Mouse (Mus musculus) frontal cortex, postnatal 14 days (tissue): ENCODE data around the gene Tbc1d22b.
"Not testable (repeated sequence)": the region's sequence is repeated elsewhere in the genome, so short reads cannot be mapped to it uniquely, and the experiment has no call there.

Source experiments
- DNase-seq, 2 experiments: peaks; one replicate each; pipeline ENCODE4 v3.0.0; 2022; ENCODE audit warnings: low spot score in 2 of 2

Gene Tbc1d22b

DNA sequence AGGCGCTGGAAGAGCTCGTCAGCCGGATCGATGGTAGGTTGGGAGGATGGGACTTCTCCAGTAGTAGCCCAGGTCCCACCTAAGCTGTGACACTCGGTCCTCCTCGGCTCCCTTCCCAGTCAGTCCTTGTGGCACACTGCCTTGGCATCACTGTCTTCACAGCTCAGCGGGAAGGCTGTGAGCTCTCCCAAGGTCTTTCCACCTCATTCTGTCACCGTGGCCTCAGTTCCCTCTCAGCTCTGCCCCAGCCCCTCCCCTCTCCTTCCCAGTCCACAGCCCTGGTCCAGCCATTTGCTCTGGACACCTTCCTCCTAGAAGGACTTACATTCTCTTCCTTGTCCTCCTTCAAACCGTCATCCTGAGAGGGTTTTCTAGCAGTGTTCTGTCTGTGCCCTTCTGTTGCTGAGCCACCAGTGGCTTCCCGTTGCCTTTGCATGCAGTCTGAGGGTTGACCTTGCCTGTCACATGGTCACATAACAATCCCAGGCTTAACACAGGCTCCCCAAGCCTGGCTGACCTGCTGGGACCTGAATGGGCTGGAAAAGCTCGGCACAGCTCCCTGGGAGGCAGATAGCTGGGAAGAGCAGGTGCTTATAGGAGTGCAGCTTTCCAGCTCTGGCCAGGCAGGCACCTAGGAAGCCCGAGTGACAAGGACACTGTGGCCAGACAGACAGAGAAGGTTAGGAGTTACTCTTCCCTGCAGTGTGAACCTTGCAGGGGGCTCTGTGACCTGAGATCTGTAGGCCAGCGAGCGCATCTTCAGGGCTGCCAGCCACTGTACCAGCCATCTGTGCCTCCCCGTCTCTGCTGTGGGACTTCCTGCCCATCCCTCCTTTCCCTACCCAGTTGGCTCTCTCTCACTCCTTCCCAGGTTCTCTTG is 46.5 kb downstream of the Tbc1d22b start:
- no peak for DNase-seq

DNA sequence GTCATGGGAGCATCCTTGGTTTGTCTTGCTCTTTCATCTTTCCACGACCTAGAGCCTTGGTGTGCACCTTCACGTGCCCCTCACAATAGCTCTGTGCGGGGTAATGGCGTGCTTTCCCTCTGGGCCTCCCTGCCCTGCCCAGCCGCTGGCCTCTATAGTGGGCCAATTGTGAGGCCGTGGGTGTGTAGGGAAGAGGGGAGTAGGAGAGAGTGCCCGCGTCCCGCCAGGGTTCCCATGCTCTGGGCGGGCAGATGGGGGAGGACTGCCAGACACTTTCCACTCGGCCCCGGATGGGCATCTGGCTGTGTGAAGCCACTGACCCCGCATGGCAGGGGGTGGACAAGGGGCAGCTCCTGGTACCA is 47.2 kb downstream of the Tbc1d22b start:
- no peak for DNase-seq

DNA sequence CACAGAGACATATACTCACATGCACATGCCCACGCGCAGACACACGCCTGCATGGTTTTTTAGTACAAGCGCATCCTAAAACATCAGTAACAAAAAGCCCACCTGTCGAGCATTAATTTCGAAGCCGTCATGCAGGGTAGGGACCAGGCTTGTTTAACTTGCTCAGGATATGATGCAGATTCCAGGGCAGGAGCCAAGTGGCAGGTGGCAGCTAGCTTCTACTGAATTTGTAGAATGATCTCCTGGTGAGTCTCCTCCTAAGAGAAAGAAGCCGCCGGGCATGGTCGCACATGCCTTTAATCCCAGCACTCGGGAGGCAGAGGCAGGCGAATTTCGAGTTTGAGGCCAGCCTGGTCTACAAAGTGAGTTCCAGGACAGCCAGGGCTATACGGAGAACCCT is 49.5 kb downstream of the Tbc1d22b start:
- no peak for DNase-seq

DNA sequence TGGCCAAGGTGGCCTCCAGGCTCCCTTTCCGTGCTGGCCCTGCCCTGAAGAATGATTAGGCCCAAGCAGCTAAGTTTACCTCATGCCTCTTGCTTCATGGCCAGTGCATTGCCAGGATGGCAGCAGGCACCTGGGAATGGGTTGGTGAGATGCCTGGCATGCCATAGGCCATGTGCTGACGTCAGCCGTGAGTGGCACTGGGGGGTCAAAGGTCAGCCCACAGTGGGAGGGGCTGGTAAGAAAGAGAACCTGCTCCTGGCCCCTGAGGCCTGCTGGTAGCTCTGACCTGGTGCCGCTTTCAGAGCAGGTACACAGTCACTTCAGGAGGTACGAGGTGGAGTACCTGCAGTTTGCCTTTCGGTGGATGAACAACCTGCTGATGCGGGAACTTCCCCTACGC is 50.0 kb downstream of the Tbc1d22b start:
- no peak for DNase-seq

DNA sequence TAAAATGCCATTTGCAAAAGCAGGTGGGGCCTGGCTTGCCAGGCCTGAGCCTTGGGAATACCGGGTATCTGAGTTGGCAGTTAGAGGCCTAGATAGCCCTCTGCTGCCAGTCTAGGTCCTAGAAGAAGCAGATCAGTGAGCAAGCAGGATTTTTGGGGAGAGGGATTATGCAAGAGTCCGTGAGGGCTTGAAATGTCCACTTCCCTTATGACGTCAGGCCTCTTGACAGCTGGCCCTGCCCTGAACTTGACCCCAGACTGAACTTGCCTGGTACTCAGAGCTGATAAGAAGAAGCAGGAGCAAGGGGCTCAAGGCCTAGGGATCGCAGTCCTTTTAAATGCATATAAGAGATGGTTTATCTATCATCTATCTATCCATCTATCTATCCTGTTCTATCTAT is 51.8 kb downstream of the Tbc1d22b start:
- DNase-seq = no peak

DNA sequence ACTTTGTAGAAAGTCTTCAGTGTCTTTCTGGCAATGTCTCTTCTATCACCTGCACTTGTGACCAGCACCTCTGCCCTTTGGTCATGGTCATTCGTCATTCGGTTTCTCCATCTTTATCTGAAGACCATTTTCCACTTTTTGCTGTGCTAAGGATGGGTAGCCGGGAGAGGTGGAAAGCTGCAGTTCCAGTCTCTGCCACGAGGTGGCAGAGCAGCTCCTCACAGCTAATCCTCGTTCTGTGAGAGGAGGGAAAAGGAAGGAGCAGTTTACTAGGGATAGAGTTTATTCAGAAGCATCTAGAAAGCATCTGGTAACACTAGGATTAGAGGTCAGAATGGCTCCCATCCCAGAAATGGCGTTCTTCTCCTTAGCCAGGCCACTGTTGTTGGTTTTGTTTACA is 53.7 kb downstream of the Tbc1d22b start:
- DNase-seq = peak; percentile 33 to 80

DNA sequence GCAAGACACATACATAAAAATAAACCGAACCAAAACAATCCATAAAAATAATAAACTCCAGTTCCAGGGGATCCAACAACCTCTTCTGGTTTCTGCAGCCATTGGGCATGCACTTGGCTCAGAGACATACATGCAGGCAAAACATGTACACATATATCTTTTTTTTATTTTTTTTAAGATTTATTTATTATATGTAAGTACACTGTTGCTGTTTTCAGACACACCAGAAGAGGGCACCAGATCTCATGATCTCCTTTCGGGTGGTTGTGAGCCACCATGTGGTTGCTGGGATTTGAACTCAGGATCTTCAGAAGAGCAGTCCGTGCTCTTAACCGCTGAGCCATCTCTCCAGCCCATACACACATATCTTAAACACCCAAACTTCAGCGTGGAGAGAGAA is 63.9 kb downstream of the Tbc1d22b start:
- DNase-seq = not testable (repeated sequence)

DNA sequence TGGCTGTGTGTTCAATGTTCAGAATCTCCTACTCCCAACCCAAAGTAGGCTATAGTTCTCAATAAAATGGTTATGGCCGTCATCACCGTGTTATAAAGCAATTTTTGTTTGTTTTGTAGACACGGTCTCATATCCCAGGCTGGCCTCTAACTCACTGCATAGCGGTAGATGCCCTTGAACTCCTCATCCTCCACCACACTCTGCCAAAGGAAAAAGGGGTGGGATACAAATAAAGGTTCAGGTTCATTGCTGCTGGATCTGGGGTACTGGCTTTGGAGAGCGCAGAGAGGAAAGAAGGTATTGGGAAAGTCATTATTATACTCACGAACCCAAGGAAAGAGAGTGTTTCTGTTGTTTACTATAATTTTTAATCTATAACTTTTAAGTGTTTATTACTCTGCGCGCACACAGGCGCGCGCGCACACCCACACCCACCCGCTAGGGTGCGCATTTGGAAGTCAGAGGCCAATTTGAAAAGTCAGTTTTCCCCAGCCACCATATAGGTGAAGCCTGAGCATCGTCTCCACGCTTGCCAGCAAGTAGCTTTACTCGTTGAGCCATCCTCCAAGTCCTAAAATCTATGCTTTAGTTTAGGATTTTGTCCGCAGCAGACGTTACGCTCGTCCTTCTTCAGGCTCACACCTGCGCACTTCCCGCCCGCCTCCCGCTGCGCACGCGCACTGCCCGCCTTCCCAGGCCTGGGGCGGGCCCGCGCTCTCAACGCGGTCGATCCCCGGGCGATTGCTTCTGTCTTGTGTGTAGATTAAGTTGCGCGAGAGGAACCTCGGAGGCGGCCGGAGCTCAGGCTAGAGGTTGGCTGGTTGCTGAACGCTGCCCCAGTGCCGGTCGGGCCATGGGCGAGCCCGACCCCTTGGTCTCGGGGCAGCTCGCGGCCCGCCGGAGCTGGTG is 64.8 kb downstream of the Tbc1d22b start, which contains the start of the genes Rnf8 and Gm28043:
Gene Rnf8, plus strand, starts transcription at position 676 of the 909 bp plus-strand sequence.
Gene Gm28043, plus strand, starts transcription at position 762 of the 909 bp plus-strand sequence.
- DNase-seq = peak; percentile 86 to 93

DNA sequence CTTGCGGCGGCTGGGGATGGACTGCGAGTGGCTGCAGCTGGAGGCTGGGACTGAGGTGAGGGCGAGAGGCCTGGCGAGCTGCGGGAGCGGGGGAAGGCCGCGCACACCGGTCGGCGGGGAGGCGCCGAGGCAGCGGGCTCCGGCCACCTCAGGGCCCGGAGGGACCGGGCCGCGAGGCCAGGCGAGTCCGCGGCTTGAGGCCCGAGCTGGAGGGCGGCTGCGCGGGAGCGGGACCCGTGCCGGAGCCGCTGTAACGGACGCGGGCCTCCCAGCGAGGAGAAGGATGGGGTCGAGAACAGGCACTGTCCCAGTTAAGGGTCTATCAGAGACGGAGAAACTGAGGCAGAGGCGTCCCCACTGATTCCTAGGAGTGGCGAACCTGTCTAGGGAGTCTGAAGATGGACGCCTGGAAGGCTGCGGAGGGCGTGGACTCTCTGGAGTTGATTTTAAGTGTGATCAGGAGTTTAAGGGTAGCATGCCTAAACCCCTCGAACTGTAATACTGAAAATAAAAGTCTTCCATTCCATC is 65.5 kb downstream of the Tbc1d22b start:
- no peak for DNase-seq

DNA sequence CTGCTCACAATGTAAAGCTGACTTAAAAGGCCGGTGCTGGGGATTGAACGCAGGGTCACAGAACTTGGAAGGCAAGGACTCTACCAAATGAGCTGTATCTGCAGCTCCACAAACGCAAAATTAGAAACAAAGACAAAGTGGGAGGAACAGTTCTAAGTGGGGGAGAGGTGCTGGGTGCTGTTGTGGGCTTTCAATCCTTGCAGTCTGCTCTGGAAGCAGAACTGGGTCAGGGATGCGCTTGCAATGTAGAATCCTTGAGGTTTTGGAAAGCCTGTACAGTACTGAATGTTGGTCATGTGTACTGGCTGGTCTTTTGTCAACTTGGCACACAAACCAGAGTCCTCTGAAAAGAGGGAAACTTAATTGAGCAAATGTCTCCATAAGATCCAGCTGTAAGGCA is 66.0 kb downstream of the Tbc1d22b start:
- no peak for DNase-seq

DNA sequence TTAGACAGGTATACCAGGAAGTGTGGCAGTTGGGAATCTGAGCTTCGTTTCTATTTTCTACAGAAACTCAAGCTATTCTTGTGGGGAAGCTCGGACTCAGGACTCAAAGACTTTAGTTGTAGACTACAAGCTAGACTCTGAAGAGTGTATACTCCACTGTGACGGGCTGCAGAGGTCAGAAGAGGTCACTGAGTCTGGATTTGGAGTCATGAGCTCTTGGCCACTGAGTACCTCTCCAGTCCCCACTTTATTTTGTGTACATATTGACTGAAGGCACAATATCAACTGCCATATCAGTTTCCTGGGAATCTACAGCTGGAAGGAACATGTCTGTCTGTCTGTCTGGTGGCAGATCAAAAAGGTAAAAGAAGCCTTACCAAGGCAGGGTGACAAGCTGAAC is 69.6 kb downstream of the Tbc1d22b start:
- DNase-seq = no peak

DNA sequence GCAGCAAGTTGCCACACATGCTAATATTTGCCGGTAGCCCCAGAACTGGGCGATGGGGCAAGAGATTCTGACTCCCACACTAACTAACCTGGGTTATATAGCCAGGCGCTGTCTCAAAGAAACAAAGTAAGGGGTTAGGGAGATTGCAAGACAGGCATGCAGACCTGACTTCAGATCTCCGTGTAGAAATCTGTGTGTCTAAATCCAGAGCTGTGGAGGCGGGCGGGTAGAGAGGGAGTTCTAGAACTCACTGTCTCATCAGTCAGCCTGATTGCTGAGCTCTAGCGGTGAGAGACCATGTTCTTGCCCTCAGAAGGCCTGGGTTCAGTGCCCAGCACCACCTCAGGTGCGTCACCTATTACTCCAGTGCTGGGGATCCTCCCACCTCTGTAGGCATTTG is 73.9 kb downstream of the Tbc1d22b start:
- DNase-seq = no peak

DNA sequence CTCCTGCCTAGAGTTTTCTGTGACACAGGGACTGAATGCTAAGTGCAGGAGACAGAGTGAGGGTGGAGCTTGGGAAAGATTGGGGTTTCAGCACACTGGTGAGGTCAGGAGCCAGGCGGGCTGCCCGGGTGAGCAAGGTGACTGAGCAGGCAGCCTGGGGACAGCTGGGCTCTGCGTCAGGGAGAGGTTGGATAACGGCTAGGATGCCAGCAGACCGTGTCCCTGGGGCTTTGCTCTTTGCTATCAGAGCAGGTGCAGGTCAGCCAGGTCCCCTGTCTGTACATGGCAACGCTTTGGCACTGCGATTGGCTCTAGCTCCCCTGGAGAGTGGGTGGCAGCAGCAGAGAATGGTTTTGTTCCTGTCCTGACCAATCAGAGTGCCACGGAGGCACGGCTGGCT is 77.7 kb downstream of the Tbc1d22b start:
- no peak for DNase-seq

DNA sequence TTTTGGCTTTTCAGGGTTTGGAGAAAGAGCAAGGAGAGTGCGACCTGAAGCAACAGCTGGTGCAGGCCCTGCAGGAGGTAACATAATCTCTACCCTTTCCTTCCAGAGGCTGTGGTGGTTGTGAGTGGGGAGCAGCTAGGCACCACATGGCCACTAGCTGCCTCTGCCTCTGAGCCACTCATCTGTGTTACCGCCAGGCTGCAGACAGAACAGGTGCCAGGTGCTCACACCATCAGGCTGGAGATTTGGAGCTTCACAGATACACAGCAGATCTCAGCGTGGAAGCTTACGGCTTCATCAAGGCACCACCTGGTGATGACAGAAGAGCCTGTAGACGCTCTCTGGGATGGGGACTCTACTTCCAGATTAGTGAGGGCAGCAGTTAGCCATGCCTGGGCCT is 79.4 kb downstream of the Tbc1d22b start:
- no peak for DNase-seq

DNA sequence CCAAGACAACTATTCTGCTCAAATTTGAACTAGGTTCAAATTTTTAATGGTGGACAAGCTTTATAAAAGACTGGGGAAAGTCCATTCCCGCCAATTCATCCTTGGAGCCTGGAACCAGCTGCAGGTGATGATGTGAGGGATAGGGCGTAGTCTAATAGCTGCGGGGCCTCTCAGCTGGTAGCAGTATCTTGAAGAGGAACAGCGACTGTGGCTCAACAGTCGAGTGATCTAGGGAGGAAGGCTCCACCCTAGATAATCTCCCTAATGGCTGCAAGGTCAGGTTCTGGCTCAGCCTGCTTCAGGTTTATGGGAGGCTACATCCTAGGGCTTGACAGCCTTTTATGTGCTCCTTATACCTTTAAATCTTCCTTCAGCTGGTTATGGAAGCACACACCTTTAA is 80.0 kb downstream of the Tbc1d22b start:
- no peak for DNase-seq

DNA sequence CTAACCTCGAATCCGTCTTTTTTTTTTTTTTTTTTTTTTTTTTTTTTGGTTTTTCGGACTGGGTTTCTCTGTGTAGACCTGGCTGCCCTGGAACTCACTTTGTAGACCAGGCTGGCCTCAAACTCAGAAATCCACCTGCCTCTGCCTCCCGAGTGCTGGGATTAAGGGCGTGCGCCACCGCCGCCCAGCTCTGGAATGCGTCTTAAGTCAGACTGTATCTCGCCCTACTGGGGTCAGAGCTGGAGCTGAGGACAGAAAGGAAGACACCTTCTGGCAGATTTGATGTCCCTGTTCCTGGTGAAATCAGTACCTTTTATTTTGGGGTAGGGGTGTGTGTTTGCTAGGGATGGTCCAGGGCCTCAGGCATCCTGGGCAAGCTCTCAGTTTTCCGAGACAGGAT is 82.7 kb downstream of the Tbc1d22b start:
- DNase-seq = no peak

DNA sequence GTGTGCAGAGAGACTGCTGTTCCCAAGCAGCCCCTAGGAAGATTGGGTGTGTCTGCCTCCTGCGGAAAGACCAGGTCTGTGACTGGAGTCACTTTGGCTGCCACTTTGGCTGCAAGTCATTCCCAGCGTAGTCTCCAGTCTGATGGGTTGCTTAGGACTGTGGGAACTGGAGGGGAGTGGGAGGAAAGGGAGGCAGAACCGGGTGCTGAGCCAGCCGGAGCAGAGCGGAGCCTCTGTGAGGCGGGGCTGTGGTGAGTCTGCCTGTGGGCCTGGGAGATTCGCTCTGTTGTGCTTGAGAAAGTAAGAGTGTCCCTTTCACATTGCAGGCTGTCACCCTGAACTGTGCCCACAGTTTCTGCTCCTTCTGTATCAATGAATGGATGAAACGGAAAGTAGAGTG is 85.9 kb downstream of the Tbc1d22b start:
- no peak for DNase-seq

DNA sequence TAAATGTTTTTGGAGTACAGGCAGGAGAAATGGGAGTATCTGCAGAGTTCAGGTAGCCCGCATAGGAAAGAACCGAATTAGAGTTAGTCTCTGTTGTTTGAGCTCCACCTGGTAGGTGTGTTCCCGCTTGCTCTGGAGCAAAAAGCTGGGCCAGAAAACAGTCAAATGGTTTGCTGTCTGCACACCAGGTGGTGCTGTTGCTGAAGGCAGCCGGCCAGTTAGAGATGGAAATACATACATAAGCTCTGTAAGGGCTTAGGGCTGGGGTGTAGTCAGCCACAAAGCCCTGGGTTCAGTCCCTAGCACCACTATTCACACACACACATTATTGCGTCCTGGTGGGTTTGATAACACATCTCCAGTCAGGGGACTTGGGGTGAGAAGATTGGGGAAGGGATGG is 86.5 kb downstream of the Tbc1d22b start:
- DNase-seq = no peak

DNA sequence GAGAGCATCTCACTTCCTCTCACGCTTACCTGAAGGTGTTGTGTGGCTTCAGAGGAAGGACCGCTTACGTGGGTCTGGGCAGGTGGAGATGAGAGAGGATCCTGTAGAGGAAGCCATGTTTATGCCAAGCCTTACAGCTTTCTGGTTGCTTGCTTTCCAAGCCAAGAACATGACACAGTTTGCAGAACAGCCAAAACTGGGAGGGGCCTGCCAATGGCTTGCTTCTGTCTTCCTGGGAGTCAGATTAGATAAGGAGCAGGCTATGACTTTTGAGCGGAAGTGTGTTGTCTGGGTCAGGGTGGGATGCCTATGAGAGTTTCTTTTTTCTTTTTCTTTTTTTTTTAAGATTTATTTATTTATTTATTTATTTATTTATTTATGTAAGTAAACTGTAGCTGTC is 87.8 kb downstream of the Tbc1d22b start:
- DNase-seq = no peak

DNA sequence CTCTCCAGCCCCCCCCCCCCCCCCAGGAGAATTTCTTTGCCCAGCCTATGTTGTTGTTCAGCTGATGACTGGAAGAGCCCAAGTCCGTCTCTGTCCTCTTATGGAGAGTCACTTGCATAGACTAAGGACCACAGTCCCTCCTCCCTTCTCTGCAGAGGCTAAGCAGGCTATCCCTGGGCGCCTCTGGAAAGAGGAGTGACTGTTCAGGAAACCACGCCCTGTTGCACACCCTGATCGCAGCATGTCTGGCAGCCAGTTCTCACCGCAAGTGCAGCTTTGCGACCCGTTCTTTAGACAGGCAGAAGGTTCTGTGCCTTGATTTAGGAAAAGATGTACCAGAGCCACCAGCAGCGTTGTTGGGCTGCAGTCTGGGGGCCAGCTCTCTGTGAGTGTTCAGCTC is 88.3 kb downstream of the Tbc1d22b start:
- DNase-seq = no peak

DNA sequence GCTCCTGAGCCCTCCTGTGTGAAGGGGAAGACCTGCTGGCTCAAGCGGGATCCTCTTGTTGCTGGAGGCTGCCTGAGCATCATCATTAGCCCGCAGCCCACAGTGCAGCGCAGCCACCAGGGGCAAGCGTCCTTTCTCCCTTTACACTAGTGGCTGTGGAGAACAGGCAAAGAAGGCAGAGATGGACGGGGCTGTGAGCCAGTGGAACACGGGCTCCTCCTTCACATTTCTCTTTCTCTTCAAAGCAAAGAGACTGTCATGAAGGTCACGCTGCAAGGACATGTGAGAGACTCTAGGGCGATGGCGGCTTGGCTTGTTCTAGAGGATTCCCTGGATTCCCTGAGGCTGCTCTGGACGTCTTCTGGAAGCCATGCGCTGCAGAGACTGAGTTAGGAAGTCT is 91.4 kb downstream of the Tbc1d22b start:
- DNase-seq = no peak

DNA sequence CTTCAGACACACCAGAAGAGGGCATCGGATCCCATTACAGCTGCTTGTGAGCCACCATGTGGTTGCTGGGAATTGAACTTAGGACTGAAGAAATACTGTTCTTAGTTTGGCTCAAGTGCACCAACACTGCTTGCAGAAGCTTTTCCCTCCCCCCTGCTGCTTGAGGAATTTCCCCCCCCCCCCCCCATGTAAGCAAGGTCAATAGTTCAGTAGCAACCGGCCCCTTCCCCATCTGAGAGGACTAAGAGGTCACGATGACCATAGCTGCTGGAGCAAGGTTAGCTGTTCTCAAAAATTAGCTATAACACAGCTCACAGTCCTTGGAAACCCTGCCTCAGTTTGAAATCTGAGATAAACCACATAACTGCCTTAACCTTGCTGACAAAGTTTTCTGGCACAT is 92.6 kb downstream of the Tbc1d22b start:
- DNase-seq = no peak
